Mouse (Mus musculus) heart, postnatal 14 days (tissue): ENCODE data around the gene Rnf5. TPM values are rescaled to one million over a fixed set of nuclear protein-coding genes. Genes with fewer than 3 reads are reported as not detected.

ENCODE experiments used
- DNase-seq, 2 experiments: peaks; one replicate each; pipeline ENCODE4 v3.0.0; 2021 to 2022
- intact Hi-C: fragments of 180-260 bp; cut with DNase I; formaldehyde crosslinking; loops from one replicate; pipeline ENCODE4 v1.15.1; 2025
- total RNA-seq, 2 experiments: library from RNA; stranded (reverse); gene quantifications; 2 replicates each; pipeline ENCODE4 v1.2.3; 2021

The Rnf5 gene
- total RNA-seq, 2 experiments from 2014 or later, result 33.6 to 35.4 TPM

DNA sequence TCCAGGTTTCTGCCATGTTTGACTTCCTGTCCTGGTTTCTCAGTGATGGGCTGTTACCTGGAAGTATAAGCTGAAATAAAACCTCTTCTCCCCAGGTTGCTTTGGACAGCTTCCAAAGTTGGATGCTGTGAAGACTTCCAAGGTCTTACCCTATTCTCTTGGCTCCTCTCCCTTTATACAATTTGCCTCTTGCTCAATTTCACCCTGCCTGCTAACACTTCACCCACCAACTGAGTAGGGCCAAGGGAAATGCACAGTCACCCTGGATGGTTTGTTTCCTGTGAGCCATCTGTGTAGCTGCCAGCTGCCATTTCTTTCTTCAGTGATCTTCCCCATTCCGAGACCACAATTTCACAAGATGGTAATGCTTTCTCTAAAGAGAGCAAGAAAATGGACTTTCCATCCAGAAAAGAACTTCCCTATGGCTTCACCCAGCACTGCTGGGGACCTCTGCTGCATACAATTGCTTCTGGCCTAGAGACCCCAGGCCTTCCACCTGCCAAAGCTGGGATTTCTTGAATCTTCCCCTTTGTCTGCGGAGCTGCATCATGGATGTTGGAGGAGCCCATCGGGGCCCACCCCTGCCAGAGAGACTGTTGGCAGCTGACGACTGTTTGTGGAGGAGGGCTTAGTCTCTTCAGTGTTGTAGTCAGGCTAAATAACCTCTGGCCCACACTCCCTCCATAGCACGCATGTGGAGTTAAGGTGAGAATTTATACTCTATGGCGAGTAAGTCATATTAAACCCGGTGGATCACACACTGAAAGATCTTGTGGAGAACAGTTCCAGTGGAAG lies 36.2 kb upstream of the Rnf5 start:
- no peak for DNase-seq
- intact Hi-C loops, result no loop called here

DNA sequence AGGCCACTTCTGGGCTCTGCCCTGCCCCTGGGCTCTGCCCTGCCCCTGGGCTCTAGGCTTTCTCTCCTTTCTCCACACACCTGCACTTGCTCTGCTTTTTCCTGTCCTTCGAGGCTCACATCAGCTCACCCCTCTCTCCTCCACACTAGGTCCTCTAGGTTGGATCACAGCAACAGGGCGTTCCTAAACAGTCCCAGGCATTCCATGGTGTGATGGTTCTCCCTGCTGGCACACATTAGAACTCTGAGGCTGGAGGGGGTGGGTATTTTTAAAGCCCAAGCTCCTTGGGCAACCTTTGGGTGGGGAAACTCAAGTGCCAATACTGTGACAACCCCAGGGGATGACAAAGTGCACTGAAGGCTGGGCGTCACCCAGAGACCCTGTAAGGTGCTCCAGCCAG lies 34.0 kb upstream of the Rnf5 start:
- intact Hi-C loops, result no loop called here
- DNase-seq, result no peak

DNA sequence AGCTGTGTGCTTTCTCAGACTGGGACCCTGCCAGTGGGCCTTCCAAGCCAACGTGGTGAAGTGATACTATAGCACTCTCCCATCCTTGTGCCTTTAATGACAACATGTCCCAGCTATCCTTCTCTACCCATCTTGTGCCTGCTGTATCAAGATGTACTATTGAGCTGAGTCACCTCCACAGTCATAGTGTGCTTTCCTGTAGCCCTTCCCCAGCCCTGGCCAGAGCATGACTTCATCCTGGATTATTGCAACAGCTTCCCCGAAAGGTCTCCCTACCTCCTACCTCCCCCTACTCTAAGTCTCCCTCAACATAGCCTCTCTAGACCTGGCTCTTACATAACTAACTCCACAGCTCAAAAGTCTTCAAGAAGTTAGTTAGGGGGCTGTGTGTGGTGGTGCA lies 32.2 kb upstream of the Rnf5 start:
- no peak for DNase-seq

DNA sequence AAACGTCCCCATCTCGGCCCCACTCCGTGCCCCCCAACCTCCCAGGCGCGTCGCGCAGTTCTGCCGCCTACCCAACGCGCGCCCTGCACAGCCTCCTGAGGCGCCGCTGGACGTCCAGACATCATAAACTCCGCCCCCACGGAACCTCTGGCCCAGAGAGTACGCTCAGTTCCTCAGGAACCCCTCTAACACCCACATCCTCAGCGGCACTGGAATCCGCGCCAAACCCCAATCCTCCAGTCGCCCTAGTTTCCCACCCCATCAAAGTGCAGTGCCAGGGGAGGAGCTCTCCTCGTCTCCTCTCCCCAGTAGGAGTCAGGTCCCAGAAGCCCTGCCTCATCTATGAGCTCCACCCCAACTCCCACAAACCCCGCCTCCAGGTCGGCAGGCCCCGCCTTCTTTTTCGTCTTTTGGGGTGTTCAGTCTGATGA lies 28.8 kb upstream of the Rnf5 start:
- DNase-seq, result peak; percentile 69 to 78
- intact Hi-C loops, result no loop called here

More for the DNA sequence above, 32.2 kb upstream of the Rnf5 start:
- intact Hi-C loops, result no loop called here

DNA sequence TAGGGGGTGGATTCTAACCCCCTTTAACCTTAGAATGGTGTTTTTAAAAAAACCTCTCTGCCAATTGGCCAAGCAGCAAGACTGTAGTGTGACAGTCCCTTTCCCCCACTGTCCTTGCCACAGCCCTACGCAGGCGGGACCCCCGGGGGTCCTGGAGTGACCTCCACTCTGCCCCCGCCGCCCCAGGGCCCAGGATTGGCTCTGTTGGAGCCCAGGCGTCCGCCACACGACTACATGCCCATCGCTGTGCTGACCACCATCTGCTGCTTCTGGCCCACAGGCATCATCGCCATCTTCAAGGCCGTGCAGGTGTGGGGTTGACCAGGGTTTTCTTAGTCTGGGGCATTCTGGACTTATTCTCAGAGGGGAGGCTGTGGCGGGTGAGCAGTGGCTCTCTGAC lies 28.2 kb upstream of the Rnf5 start:
- intact Hi-C loops, result no loop called here
- DNase-seq, result no peak

DNA sequence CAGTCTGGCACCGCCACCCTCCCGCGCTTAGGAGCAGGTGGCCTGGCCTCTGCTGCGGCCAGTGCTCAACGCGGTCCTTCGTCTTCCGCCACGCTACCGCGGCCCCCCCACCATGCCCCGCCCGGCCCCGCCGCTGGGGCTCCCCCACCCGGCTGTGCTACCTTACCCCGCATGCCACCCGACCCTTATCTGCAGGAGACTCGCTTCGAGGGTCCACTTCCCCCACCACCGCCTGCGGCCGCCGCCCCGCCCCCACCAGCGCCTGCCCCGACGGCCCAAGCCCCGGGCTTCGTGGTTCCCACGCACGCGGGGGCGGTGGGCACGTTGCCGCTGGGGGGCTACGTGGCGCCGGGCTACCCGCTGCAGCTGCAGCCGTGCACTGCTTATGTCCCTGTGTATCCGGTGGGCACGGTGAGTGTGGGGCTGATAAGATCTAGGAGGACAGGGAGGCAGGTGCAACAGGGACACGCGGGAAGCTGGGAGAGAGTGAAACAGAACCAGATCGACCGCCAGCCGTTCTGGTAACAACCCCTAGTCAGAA lies 27.3 kb upstream of the Rnf5 start:
- intact Hi-C loops, result no loop called here
- DNase-seq, result no peak

DNA sequence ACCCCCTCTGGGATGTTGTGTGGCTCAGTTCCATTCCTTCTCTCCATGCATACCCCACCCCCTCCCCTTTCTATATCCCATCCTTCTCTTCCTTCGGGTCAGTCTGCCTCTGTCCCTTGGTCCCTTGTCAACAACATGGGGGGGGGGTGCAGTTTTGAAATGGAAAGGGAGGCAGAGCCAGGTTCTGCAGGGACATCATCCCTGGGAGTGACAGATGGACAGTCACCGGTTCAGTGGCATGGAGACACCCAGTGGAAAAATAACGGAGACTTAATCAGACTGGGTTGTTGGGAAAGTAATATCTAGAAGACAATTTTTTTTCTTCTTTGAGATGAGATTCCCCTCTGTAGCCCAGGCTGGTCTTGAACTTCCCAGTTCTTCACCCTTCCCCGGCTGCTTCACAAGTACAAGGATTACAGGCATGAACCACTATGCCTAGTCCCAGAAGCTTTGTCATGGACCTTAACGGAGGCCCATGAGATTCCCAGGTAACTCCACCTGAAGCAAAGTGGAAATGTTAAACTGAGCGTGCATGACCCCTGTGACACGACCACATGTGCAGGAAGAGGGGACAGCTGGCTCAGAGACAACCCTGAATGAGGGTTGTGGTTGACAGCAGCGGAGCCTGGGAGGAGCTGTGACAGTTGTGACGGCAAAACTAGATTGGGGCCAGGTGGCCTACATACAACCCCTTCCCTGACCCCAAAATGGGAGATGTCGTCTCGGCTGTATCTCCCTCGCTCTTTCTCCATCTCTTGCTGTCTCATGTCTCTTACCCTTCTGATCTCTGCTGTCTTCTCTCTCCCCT lies 26.5 kb upstream of the Rnf5 start:
- no peak for DNase-seq
- intact Hi-C loops, result loop anchor here (2.0 to 10.0 kb wide), 2 partner anchors 13 to 85 kb away; no protein-coding TSS in a partner anchor

DNA sequence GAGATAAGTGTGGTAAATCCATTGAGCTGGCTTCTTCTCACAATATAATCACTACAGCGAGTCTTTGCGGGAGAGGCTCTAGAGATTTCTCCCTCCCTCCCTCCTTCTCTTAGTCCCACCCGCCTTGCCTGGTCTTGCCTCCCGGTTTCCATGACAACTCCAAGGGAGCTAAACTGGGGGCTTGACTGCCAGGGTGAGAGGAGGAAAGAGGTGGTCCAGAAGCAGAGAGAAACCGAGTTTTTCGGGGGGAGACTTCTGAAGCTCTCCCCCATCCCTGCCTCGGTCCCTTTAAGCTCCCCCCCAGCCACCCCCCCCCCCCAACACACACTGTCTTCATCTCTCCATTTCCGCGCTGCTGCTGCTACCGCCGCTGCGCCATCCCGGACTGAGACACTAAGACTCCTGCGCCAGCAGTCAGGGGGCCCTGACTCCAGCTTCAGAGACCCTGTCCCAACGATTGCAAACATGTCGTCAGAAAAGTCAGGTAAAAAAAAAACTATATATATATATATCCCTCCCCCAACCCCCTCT lies 25.8 kb upstream of the Rnf5 start, which contains the start of gene Prrt1:
TSS of gene Prrt1 (plus strand) at position 313 of the 531 bp plus-strand sequence.
- intact Hi-C loops, result loop anchor here (2.0 to 10.0 kb wide), 2 partner anchors 14 to 86 kb away; no protein-coding TSS in a partner anchor

DNA sequence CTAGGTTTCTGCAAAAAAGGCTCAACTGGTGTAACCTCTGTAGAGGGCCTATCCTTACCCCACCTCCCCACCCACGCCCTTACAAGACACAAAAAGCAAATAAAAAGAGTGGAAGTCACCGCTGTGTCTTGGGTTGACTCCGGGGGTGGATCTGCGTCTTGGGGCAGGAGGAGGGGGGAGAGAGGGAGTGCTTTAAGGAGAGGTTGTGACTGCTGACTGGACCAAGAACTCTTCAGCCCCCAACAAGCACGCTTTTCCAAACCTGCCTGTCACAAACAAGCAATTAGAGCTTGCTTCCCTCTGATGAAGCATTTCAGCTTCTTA lies 25.1 kb upstream of the Rnf5 start:
- intact Hi-C loops, result loop anchor here (2.0 to 10.0 kb wide), 2 partner anchors 14 to 86 kb away; no protein-coding TSS in a partner anchor
- DNase-seq, result no peak

More for the DNA sequence above, 25.8 kb upstream of the Rnf5 start, which contains the start of gene Prrt1:
- DNase-seq, result no peak

DNA sequence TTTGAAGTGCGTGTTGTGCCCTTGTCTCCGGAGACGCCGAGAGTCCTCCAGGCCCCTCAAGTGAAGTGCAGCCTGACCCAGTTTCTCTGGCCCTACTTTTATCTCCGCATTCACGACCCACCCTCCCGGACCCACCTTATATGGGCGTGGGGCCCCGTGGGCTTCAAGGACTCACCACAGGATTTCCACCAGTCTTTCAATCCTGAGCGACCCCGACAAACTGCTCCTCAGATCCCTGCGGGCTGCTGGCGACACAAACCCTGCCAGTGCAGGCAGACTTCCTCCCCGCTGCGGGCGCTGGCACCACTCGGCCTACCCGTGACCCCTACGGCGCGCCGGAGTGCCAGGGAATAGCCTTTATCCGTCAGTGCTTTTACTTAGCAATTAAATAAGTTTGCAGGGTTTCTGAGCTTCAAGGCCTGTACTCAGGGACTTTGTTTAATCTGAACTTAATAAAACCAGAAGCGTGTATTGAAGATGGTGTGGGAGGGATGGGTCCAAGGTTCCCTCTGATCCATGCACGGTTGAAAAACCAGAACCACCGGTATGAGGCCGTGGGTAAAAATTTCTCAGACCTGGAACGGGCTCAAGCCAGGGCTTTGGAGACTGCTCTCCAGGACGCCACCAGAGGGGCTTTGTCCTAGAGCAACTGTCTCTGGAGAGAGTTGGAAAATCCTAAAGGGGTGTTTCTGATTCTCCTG lies 24.6 kb upstream of the Rnf5 start, which contains the start of gene Ppt2:
TSS of gene Ppt2 (minus strand) at position 568 of the 701 bp plus-strand sequence.
- intact Hi-C loops, result loop anchor here (2.0 to 10.0 kb wide), 2 partner anchors 15 to 87 kb away; no protein-coding TSS in a partner anchor

DNA sequence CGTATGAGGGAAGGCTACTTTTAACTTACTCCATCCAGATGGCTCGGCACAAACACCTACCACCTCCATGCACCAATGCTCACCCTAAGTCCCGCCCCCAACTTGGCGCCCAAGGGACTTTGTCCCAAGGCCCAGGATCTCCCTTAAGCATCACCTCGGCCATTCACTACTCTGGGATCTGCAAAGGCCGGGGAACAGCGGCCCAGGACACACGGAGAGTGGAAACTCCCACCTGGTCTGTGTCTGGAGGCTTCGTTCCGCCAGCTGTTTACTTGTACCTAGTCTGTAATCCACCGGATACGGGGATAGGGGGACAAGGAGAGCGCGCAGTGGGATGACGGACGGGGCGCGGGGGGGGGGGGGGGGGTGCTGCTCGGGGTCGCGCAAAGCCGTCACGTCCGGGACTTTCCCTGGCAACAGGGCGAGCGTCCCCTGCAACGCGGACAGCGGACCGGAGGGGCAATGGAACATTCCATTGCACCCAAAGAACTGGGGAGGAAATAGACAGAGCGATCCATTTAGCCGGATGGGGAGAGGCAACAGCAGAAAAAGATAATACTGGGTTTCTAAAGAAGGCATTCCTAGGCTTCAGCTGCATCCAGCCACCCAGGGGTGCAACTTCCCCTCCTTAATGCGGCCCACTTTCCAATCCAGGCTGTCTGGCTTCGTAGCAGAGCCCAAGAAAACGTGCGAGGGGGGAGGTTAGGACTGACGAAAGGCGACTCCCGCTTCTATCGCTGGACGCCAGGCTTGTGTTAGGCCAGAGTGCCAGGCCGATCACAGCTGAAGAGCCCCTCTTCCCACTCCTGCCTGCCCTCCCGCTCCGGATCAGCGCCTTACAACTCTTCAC lies 23.8 kb upstream of the Rnf5 start:
- DNase-seq, result peak; percentile 85 to 92
- intact Hi-C loops, result loop anchor here (10.0 kb wide), 1 partner anchor 87 kb away; no protein-coding TSS in a partner anchor

More for the DNA sequence above, 24.6 kb upstream of the Rnf5 start, which contains the start of gene Ppt2:
- DNase-seq, result peak; percentile 64 to 67

DNA sequence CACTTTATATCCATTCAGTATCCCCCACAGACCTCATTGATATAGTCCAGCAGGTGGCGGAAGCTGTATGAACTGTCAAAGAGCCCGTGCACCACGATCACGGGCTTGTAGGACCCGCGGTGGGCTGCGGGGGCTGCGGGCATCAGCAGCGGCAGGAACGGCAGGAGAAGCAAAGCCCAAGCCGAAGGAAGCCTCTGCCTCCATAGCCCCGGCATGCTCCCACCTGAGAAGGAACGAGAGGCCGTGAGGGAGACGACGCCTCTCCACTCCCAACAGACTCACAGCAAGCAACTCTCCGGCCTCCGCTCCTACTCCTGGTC lies 23.2 kb upstream of the Rnf5 start:
- DNase-seq, result peak; percentile 39 to 51
- intact Hi-C loops, result loop anchor here (10.0 kb wide), 1 partner anchor 88 kb away; no protein-coding TSS in a partner anchor

DNA sequence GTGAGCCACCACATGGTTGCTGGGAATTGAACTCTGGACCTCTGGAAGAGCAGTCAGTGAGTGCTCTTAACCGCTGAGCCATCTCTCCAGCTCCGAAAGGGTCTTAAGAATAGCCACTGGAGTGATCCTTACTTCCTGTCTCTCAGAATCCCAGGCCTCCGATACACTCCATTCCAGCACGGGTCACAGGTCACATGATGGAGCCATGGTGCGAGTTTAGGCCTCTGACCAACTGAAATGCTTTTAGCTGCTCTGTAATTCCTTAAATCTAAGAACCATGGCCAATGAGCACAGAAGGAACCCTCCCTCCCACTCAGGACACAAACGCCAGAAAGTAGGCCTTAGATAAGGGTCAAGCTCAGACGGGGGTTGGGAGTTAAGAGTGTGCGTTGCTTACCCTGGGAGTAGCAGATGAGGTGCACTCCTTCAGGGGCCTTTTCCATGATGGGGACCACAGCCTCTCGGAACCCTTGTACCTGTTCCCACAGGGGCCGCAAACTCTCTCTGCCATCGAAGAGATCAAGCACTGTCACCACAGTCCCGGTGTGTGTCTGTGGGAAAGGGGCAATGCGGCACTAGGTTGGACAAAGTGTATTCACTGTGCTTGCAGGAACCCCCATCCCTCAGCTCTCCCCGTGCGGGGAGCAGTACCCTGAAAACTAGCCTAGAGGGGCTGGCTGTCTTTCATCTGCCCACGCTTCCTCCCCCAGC lies 22.7 kb upstream of the Rnf5 start:
- DNase-seq, result no peak
- intact Hi-C loops, result loop anchor here (10.0 kb wide), 1 partner anchor 89 kb away; no protein-coding TSS in a partner anchor

DNA sequence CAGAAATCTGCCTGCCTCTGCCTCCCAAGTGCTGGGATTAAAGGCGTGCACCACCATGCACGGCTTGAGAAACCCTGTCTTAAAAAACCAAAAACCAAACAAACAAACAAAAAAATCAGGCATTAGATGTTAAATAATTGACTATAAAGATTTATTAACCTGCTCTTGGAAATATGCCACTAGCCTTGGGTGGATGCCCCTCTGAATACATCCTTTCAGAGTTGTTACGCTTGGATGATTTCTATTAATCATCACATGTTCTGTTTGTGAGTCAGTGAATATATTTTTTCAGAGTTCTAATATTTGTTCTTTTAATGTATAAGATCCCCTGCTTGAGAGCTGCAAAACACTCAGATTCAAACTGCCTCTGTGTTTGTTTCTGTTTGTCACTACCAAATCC lies 21.5 kb upstream of the Rnf5 start:
- intact Hi-C loops, result loop anchor here (10.0 kb wide), 1 partner anchor 90 kb away; no protein-coding TSS in a partner anchor
- DNase-seq, result no peak

DNA sequence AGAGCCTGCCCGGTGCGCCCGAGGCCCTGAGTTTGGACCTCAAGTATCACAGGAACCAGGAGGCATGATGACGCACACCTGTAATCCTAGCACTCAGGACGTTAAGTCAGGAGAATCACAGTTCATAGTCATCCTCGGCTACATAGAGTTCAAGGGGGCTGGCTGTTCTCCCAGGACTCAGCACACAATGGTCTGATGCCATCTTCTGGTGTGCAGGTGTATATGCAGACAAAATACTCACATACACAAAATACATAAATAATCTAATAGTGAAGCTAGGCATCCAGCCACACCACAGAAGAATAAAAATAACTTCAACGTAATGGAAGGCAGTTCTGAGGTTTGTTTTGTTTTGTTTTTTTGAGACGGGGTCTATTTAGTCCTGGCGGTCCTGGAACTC lies 19.7 kb upstream of the Rnf5 start:
- DNase-seq, result no peak
- intact Hi-C loops, result loop anchor here (10.0 kb wide), 1 partner anchor 92 kb away; no protein-coding TSS in a partner anchor

DNA sequence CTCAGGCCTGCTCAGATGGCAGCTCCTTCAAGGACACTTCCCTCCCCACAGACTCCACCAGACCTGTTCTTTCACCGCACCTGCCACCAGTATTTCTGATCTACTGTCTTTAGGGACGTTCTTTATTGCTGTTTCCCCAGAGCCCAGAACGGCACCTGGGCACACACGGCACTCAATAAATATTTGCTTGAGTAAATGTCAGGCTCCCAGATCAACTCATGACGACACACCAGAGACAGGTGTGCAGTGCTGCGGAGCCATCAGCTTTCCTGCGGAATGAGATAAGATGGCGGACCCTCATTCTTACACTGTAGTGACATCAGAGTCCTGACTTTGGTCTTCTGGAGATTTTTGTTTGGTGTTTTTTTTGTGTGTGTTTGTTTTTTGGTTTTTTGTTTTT lies 17.5 kb upstream of the Rnf5 start:
- intact Hi-C loops, result loop anchor here (10.0 kb wide), 1 partner anchor 94 kb away; no protein-coding TSS in a partner anchor
- DNase-seq, result no peak

DNA sequence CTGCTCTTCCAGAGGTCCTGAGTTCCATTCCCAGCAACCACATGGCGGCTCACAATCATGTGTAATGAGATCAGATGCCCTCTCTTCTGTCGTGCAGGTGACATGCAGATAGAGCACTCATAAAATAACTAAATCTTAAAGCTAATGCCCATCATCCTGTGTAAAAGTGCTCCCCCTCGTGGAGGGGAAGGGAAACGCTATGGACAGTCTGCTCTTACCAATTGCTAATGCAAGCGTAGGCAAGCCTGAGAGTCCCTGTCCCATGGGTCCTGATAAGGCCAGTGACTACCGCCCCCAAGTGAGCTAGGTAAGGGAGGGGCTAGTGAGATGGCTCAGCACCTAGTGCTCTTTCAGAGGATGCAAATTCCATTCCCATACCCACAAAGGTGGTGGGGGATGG lies 15.5 kb upstream of the Rnf5 start:
- intact Hi-C loops, result loop anchor here (1.0 kb wide), 1 partner anchor 47 kb away; no protein-coding TSS in a partner anchor
- peak; percentile 73 to 81 for DNase-seq

DNA sequence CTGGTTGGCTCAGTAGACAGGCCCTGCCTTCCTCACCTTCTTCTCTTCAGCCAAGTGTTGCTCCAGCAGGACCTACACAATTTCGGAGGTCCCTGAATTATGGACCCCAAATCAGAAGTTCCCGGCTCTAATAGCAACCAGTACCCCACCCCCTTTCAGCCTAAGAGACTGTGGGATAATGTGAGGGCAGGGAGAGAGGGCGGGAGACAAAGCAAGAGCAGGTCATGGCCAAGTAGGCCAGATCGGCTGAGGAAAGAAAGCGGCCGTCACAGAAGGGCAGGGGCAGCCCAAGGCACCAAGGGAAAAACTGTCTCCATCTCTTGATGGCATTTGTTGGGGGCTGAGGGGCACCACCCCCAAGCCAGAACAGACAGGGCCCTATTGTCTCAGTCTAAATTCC lies 12.4 kb upstream of the Rnf5 start, which contains the start of gene Egfl8:
TSS of gene Egfl8 (minus strand) at position 101 of the 400 bp plus-strand sequence.
- intact Hi-C loops, result loop anchor here (2.0 kb wide), 1 partner anchor 175 kb away; no protein-coding TSS in a partner anchor
- DNase-seq, result no peak
